Mouse (Mus musculus): ENCODE data around the gene Srpk2. TPM values are rescaled to one million over a fixed set of nuclear protein-coding genes. Genes with fewer than 3 reads are reported as not detected.
"Not testable (repeated sequence)": the region's sequence is repeated elsewhere in the genome, so short reads cannot be mapped to it uniquely, and the experiment has no call there.

Srpk2 gene
- polyA plus RNA-seq, 1 experiment from 2014 or later, result 67.0 TPM

DNA sequence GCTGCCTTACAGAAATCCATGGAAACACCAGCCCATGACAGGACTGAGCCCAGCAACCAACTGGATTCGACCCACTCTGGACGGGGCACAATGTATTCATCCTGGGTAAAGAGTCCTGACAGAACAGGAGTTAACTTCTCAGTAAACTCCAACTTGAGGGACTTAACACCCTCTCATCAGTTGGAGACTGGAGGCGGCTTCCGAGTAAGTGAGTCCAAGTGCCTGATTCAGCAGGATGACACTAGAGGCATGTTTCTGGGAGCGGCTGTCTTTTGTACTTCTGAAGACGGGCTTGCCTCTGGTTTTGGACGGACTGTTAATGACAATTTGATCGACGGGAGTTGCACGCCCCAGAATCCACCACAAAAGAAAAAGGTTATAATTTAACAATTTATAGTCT, 186.5 kb downstream of the Srpk2 start:
- H3K4me1 ChIP-seq, result no peaks in the 10 kb centered on the region; the same call in 1 of the 2 replicates
- no peak overlapping the region for H3K9ac ChIP-seq
- no peak overlapping the region for H3K27ac ChIP-seq
- 91% methylated on average over 10 of the region's 10 CpGs for WGBS
- H3K9me3 ChIP-seq, result no peaks in the 10 kb centered on the region
- no peak overlapping the region for H3K4me2 ChIP-seq
- H3K4me3 ChIP-seq, result no peak overlapping the region
- H3K36me3 ChIP-seq, result peaks cover 82% of the 10 kb centered on the region
- no peaks in the 10 kb centered on the region for H3K27me3 ChIP-seq
- ATAC-seq (ENCODE audit: insufficient number of reproducible peaks, insufficient read depth, low FRiP score, low TSS enrichment, low read depth), result no peak

DNA sequence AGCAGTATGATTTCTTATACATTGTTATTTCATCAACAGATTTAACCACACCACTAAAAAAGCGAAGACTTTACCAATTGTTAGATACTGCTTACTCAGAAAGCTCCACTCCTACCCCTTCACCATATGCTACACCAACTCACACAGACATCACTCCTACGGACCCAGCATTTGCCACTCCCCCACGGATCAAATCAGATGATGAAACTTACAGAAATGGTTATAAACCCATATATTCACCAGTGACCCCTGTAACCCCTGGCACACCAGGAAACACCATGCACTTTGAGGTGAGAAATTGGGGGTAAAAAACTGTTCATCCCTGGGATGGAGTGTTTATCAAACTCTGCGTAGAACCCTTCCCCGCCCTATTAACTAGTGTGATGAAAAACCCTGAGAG, 187.5 kb downstream of the Srpk2 start:
- Histone ChIP-seq H3K9me3 (no peaks in the 10 kb centered on the region), H3K4me1 (no peaks in the 10 kb centered on the region; the same call in 1 of the 2 replicates), H3K36me3 (peaks cover 83% of the 10 kb centered on the region), H3K27ac (no peak overlapping the region), H3K9ac (no peak overlapping the region), H3K4me3 (no peak overlapping the region), H3K4me2 (no peak overlapping the region), H3K27me3 (no peaks in the 10 kb centered on the region)
- no peak for ATAC-seq (ENCODE audit: insufficient number of reproducible peaks, insufficient read depth, low FRiP score, low TSS enrichment, low read depth)
- 91% methylated on average over 5 of the region's 5 CpGs for WGBS

DNA sequence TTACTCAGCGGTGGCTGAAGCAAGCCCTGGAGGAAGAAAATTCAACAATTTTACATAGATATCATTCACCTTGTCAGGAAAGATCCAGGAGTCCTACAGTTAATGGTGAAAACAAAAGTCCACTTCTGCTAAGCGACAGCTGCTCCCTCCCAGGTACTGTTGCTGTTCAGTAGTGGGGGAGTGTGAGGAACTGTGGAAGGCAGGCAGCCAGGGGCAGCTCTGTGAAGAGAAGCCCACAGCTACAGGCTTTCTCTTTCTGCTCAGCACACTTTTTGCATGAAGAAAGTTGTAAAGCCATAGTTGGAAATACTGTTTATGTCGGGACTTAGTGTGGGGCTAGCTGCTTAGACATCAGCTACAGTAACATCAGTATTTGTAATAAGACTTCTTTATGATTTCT, 188.0 kb downstream of the Srpk2 start:
- H3K4me3 ChIP-seq, result no peak overlapping the region
- ATAC-seq (ENCODE audit: insufficient number of reproducible peaks, insufficient read depth, low FRiP score, low TSS enrichment, low read depth), result no peak
- no peaks in the 10 kb centered on the region for H3K9me3 ChIP-seq
- WGBS, result 86% methylated on average over 3 of the region's 3 CpGs
- no peak overlapping the region for H3K9ac ChIP-seq
- no peaks in the 10 kb centered on the region for H3K4me1 ChIP-seq
- H3K36me3 ChIP-seq, result peaks cover 80% of the 10 kb centered on the region
- H3K27ac ChIP-seq, result no peak overlapping the region
- H3K4me2 ChIP-seq, result no peak overlapping the region
- no peaks in the 10 kb centered on the region for H3K27me3 ChIP-seq

DNA sequence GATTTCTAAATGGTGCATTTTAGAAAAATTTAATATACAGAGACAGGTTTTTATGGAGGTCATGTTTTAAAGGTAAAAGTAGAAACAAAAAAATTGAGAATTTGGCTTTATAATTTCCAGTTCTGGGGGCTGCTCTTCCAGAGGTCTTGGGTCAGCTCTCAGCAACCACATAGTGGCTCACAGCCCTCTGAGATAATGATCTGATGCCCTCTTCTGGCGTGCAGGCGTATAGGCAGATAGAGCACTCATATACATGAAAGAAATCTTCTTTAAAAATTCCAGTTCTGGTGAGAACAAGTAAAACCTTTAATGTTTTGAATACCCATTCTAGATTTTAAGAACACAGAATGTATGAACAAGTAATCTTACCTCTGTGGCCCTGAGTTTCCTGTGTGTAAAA, 193.6 kb downstream of the Srpk2 start:
- no peaks in the 10 kb centered on the region for H3K27me3 ChIP-seq
- H3K27ac ChIP-seq, result no peak overlapping the region
- ATAC-seq (ENCODE audit: insufficient number of reproducible peaks, insufficient read depth, low FRiP score, low TSS enrichment, low read depth), result no peak
- peaks cover 77% of the 10 kb centered on the region for H3K36me3 ChIP-seq
- H3K4me3 ChIP-seq, result no peak overlapping the region
- no peaks in the 10 kb centered on the region for H3K9me3 ChIP-seq
- H3K9ac ChIP-seq, result no peak overlapping the region
- H3K4me1 ChIP-seq, result no peaks in the 10 kb centered on the region
- H3K4me2 ChIP-seq, result no peak overlapping the region
- WGBS, result 43% methylated on average over 2 of the region's 2 CpGs

DNA sequence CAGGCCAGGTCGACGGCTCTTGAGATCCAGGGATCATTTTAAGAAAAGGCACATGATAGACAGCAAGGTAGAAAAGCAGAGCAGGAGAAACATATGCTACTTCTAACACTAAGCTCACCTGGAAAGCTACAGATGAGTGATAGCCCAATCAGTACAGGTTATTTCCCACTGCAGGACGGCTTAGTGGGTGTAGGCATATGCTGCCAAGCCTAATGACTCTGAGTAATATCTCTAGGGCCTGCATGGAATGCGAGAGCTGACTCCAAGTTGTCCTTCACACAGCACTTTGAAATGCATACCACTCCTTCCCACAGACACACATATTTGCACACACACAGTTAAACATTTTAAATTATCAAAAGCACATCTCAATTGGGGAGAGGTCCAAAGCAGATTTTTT, 195.2 kb downstream of the Srpk2 start:
- Histone ChIP-seq H3K9ac (no peak overlapping the region), H3K27ac (no peak overlapping the region), H3K36me3 (peaks cover 75% of the 10 kb centered on the region), H3K4me2 (no peak overlapping the region), H3K4me3 (no peak overlapping the region), H3K27me3 (no peaks in the 10 kb centered on the region), H3K9me3 (no peaks in the 10 kb centered on the region), H3K4me1 (no peaks in the 10 kb centered on the region)
- WGBS, result 83% methylated on average over 4 of the region's 4 CpGs
- no peak for ATAC-seq (ENCODE audit: insufficient number of reproducible peaks, insufficient read depth, low FRiP score, low TSS enrichment, low read depth)

DNA sequence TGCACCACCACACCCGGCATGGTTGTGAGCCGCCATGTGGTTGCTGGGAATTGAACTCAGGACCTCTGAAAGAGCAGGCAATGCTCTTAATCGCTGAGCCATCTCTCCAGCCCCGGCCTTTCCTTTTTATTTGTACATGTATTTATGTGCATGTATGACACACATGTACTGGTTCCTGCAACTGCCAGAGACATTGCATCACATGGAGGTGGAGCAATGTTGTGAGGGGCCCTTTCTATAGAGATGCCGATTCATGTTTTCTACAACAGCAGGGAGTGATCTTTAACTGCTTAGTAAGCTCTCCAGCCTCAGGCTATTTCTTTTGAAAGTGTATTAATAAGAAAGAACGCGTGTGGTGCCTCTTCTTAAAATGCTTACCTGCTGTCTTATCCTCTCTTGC, 200.6 kb downstream of the Srpk2 start:
- Histone ChIP-seq H3K4me3 (no peak overlapping the region), H3K4me2 (no peak overlapping the region), H3K36me3 (peaks cover 77% of the 10 kb centered on the region), H3K27ac (no peak overlapping the region), H3K9ac (no peak overlapping the region), H3K9me3 (no peaks in the 10 kb centered on the region), H3K4me1 (no peaks in the 10 kb centered on the region), H3K27me3 (no peaks in the 10 kb centered on the region)
- no peak for ATAC-seq (ENCODE audit: insufficient number of reproducible peaks, insufficient read depth, low FRiP score, low TSS enrichment, low read depth)
- WGBS, result 84% methylated on average over 7 of the region's 7 CpGs

DNA sequence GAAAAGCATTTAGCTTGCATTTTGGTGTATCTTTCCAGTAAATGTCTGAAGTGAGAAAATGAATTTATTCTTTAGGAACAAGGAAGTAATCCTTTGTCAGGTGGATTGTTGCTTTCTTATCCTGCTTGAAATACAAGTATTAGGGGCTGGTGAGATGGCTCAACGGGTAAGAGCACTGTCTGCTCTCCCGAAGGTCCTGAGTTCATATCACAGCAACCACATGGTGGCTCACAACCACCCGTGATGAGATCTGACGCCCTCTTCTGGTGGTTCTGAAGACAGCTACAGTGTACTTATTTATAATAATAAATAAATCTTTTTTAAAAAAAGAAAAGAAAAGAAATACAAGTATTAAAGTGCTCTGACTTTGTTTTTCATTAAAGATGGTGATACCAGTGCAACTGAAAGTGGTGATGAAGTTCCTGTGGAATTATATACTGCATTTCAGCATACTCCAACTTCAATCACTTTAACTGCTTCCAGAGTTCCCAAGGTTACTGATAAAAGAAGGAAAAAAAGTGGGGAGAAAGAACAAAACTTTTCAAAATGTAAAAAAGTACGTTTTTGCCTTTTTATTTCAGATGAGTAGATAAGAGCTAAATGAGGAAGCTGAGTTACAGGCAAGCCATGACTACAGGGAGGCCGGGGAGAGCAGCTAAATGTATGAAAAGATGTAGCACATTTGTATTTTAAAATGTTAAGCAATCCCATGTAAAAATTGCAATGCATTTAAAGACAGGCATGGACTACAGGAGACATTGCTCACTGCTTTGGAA, 211.1 kb downstream of the Srpk2 start:
- 74% methylated on average over 6 of the region's 6 CpGs for WGBS
- Histone ChIP-seq H3K4me2 (no peak overlapping the region), H3K9me3 (no peaks in the 10 kb centered on the region), H3K27me3 (no peaks in the 10 kb centered on the region), H3K27ac (no peak overlapping the region), H3K36me3 (peaks cover 61% of the 10 kb centered on the region), H3K4me1 (no peaks in the 10 kb centered on the region), H3K9ac (no peak overlapping the region), H3K4me3 (no peak overlapping the region)
- ATAC-seq (ENCODE audit: insufficient number of reproducible peaks, insufficient read depth, low FRiP score, low TSS enrichment, low read depth), result no peak

DNA sequence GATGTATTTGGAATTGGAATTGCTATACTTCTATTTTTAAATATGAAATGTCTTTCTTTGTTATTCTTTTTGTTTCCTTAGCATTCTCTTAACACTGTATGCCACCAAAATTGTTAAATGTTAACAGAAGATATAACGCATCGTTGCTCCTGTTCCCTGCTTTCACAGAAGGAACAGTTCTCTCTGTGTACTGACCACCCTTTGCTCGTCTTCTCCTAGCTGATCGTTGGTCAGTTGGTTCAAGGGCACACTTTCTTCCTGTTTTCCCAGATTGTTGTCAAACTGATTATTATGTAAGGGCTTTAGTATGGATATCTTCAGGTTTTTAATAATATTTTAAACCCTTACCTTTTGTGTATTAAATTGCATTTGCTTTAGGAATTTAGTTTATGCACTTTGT, 217.9 kb downstream of the Srpk2 start:
- H3K27me3 ChIP-seq, result no peaks in the 10 kb centered on the region
- H3K4me1 ChIP-seq, result no peaks in the 10 kb centered on the region
- no peak overlapping the region for H3K4me2 ChIP-seq
- no peaks in the 10 kb centered on the region for H3K9me3 ChIP-seq
- ATAC-seq (ENCODE audit: insufficient number of reproducible peaks, insufficient read depth, low FRiP score, low TSS enrichment, low read depth), result no peak
- no peak overlapping the region for H3K27ac ChIP-seq
- 95% methylated on average over 4 of the region's 4 CpGs for WGBS
- H3K4me3 ChIP-seq, result no peak overlapping the region
- H3K36me3 ChIP-seq, result peaks cover 51% of the 10 kb centered on the region
- no peak overlapping the region for H3K9ac ChIP-seq

DNA sequence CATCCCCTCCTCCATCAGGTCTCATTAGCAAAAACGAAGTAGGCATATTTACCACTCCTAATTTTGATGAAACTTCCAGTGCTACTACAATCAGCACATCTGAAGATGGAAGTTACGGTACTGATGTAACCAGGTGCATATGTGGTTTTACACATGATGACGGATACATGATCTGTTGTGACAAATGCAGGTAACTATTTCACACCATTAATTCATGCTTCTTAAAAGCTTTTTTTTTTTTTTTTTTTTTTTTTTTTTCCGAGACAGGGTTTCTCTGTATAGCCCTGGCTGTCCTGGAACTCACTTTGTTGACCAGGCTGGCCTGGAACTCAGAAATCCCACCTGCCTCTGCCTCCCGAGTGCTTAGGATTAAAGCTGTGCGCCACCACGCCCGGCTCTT, 219.7 kb downstream of the Srpk2 start:
- no peaks in the 10 kb centered on the region for H3K4me1 ChIP-seq
- no peaks in the 10 kb centered on the region for H3K9me3 ChIP-seq
- no peak overlapping the region for H3K9ac ChIP-seq
- 92% methylated on average over 8 of the region's 8 CpGs for WGBS
- ATAC-seq (ENCODE audit: insufficient number of reproducible peaks, insufficient read depth, low FRiP score, low TSS enrichment, low read depth), result no peak
- H3K27me3 ChIP-seq, result no peaks in the 10 kb centered on the region
- no peak overlapping the region for H3K4me2 ChIP-seq
- no peak overlapping the region for H3K4me3 ChIP-seq
- H3K27ac ChIP-seq, result no peak overlapping the region
- peaks cover 39% of the 10 kb centered on the region for H3K36me3 ChIP-seq

DNA sequence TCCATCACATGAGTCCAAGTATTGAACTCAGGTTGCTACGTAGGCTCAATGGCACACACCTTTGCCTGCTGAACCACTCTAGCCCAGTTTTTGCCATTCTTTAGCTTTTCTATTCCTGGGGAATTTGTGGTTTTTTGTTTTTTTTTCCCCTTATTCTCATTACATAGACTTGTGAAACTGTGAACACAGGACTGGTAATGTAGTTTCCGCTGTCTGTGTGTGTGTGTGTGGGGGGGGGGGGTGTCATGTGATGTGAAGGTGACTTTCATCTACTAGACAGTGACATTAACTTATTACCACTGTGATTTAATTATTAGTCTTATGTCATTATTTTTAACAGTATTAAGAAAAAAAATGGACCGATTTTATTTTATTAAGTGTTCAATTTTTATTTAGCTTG, 220.2 kb downstream of the Srpk2 start:
- H3K9me3 ChIP-seq, result no peaks in the 10 kb centered on the region
- H3K36me3 ChIP-seq, result peaks cover 40% of the 10 kb centered on the region
- H3K4me3 ChIP-seq, result no peak overlapping the region
- ATAC-seq (ENCODE audit: insufficient number of reproducible peaks, insufficient read depth, low FRiP score, low TSS enrichment, low read depth), result no peak
- no peaks in the 10 kb centered on the region for H3K27me3 ChIP-seq
- no peak overlapping the region for H3K9ac ChIP-seq
- 96% methylated on average over 3 of the region's 3 CpGs for WGBS
- no peaks in the 10 kb centered on the region for H3K4me1 ChIP-seq
- no peak overlapping the region for H3K4me2 ChIP-seq
- H3K27ac ChIP-seq, result no peak overlapping the region

DNA sequence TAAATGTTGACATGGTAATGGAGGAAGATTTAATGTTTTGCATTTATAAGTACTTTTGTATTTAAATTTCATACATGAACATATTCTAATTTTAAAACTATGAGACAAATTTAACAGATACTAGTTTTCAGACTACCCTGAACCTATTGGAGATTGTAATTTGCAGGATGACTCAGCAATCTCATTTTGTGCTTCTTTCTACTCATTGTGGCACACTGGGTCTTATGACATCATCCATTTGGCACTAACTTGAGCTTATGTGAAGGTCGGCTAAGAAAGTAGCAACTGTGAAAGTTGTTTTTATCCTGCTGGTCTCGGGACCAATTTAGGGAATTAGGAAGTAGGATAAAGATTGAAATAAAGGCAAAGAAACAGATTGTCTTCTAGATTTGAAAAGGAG, 222.7 kb downstream of the Srpk2 start:
- H3K4me1 ChIP-seq, result no peaks in the 10 kb centered on the region
- H3K27ac ChIP-seq, result no peak overlapping the region
- ATAC-seq (ENCODE audit: insufficient number of reproducible peaks, insufficient read depth, low FRiP score, low TSS enrichment, low read depth), result no peak
- H3K9ac ChIP-seq, result no peak overlapping the region
- H3K4me2 ChIP-seq, result no peak overlapping the region
- 71% methylated on average over 2 of the region's 2 CpGs for WGBS
- H3K9me3 ChIP-seq, result no peaks in the 10 kb centered on the region
- H3K27me3 ChIP-seq, result no peaks in the 10 kb centered on the region
- H3K4me3 ChIP-seq, result no peak overlapping the region
- peaks cover 28% of the 10 kb centered on the region for H3K36me3 ChIP-seq

DNA sequence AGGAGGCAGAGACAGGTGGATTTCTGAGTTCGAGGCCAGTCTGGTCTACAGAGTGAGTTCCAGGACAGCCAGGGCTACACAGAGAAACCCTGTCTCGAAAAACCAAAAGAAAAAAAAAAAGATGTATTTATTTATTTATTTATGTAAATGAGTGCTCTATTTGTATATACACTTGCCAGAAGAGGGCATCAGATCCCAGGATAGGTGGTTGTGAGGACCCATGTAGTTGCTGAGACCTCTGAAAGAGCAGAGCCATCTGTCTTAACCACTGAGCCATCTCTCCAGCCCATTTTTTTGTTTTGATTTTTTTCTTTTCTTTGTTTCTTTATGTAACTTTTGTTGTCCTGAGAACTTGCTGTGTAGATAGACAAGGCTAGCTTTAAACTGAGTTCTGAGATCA, 230.9 kb downstream of the Srpk2 start:
- not testable (repeated sequence) for ATAC-seq (ENCODE audit: insufficient number of reproducible peaks, insufficient read depth, low FRiP score, low TSS enrichment, low read depth); H3K27me3 ChIP-seq; H3K4me3 ChIP-seq; H3K9me3 ChIP-seq; H3K27ac ChIP-seq; H3K9ac ChIP-seq; H3K4me2 ChIP-seq; H3K4me1 ChIP-seq
- peaks cover 44% of the 10 kb centered on the region for H3K36me3 ChIP-seq
- WGBS, result 90% methylated on average over 2 of the region's 2 CpGs
